Mouse (Mus musculus) liver, embryonic 14.5 days (tissue): ENCODE measurements around the gene Krtap1-3. TPM values are rescaled to one million over a fixed set of nuclear protein-coding genes. Genes with fewer than 3 reads are reported as not detected.

Experiments used
- ATAC-seq: fragments of 200-750 bp; cut with Nextera tagmentation; 2 replicates; pipeline ENCODE4 v1.8.0; 2017; ENCODE audit warnings: moderate number of reproducible peaks, mild to moderate bottlenecking, moderate library complexity; ENCODE audit not compliant: insufficient read depth
- DNase-seq, 3 experiments: peaks; one replicate each; pipeline ENCODE4 v3.0.0-alpha.2; 2012 to 2013; ENCODE audit warnings: low read depth in 3 of 3, low spot score in 3 of 3
- H3K27ac ChIP-seq: fragments of 300-500 bp; sonication (generic); 2 replicates; pipeline ENCODE4 v1.5.1; 2014; ENCODE audit warnings: moderate library complexity, mild to moderate bottlenecking, control low read depth, inconsistent platforms
- H3K27me3 ChIP-seq: fragments of 300-500 bp; sonication (generic); 2 replicates; pipeline ENCODE4 v1.6.1; 2014; ENCODE audit warnings: mild to moderate bottlenecking, low read length, moderate library complexity; ENCODE audit not compliant: control insufficient read depth, insufficient read depth
- H3K36me3 ChIP-seq: fragments of 300-500 bp; sonication (generic); replicated peaks from 2 replicates; pipeline ENCODE4 v1.6.1; 2014; ENCODE audit warnings: low read depth; ENCODE audit not compliant: control insufficient read depth, insufficient read depth
- H3K4me1 ChIP-seq, 2 experiments: fragments of 200-500 bp in 1 of 2; fragments of 300-500 bp in 1 of 2; sonication (generic) in 1 of 2; replicated peaks; 2 replicates each; pipeline ENCODE4 v1.6.1; 2012 to 2014; ENCODE audit warnings: antibody characterized with exemption in 1 of 2, inconsistent platforms in 1 of 2, low read length in 1 of 2; ENCODE audit not compliant: control insufficient read depth in 2 of 2, insufficient read depth in 2 of 2
- H3K4me2 ChIP-seq: fragments of 300-500 bp; sonication (generic); 2 replicates; pipeline ENCODE4 v1.6.1; 2014; ENCODE audit warnings: low read depth, mild to moderate bottlenecking, control low read depth, moderate library complexity
- H3K4me3 ChIP-seq, 2 experiments: fragments of 200-500 bp in 1 of 2; fragments of 300-500 bp in 1 of 2; sonication (generic) in 1 of 2; 2 replicates each; pipeline ENCODE4 v1.5.1; 2012 to 2014; ENCODE audit warnings: low read depth in 2 of 2, low read length in 2 of 2, mild to moderate bottlenecking in 2 of 2, control low read depth in 1 of 2, inconsistent platforms in 1 of 2, moderate library complexity in 1 of 2; ENCODE audit not compliant: insufficient read depth in 1 of 2
- H3K9ac ChIP-seq: fragments of 300-500 bp; sonication (generic); replicated peaks from 2 replicates; pipeline ENCODE4 v1.6.1; 2014; ENCODE audit warnings: mild to moderate bottlenecking, control low read depth, moderate library complexity
- H3K9me3 ChIP-seq: fragments of 300-500 bp; sonication (generic); 2 replicates; pipeline ENCODE4 v1.6.1; 2016; ENCODE audit warnings: low read length, mixed read lengths; ENCODE audit not compliant: control insufficient read depth
- CTCF ChIP-seq: IDR thresholded peaks from 2 replicates; pipeline ENCODE4 v1.5.1; 2016; ENCODE audit warnings: antibody characterized with exemption, low read depth, control low read depth
- EP300 ChIP-seq: IDR thresholded peaks from 2 replicates; pipeline ENCODE4 v1.6.1; 2016; ENCODE audit warnings: antibody characterized with exemption, low read depth
- WGBS: fragments of 180-500 bp; shearing (Covaris S2); extraction: QIAGEN DNeasy Blood & Tissue Kit; methylation state at CpG from one replicate; pipeline ENCODE4 v1.1.7; 2014; ENCODE audit not compliant: insufficient replicate concordance; 5-methylcytosine and 5-hydroxymethylcytosine counted together
- polyA plus RNA-seq, 2 experiments: library from polyadenylated mRNA; depleted of rRNA in 1 of 2; stranded (reverse) in 1 of 2; unstranded in 1 of 2; fragments of >200 nt; fragmentation: Nextera tagmentation in 1 of 2; extraction: Ambion mirVana in 1 of 2; gene quantifications; 2 replicates each; pipeline versions ENCODE4 v1.2.1 to v1.2.3; 2012 to 2014

Gene Krtap1-3
- polyA plus RNA-seq, 2 experiments, result not detected

GRCm38 (mm10) chr11:99581564-99581963 lies 9.6 kb downstream of the Krtap1-3 start:
- Histone ChIP-seq H3K9me3 (no peaks in the 10 kb centered on the region), H3K4me2 (no peak overlapping the region), H3K36me3 (no peaks in the 10 kb centered on the region), H3K4me1 (no peaks in the 10 kb centered on the region), H3K27me3 (no peaks in the 10 kb centered on the region), H3K9ac (no peak overlapping the region), H3K4me3 (no peak overlapping the region), H3K27ac (no peak overlapping the region)
- TF ChIP-seq CTCF (no peak), EP300 (no peak)
- ATAC-seq (no peak), DNase-seq (no peak)
- 64% methylated on average over 6 of the region's 6 CpGs for WGBS

- Histone ChIP-seq H3K27ac (no peak overlapping the region), H3K4me2 (no peak overlapping the region), H3K4me3 (no peak overlapping the region), H3K27me3 (no peaks in the 10 kb centered on the region), H3K4me1 (no peaks in the 10 kb centered on the region), H3K9ac (no peak overlapping the region), H3K36me3 (no peaks in the 10 kb centered on the region), H3K9me3 (no peaks in the 10 kb centered on the region)
- WGBS, result 74% methylated on average over 5 of the region's 5 CpGs
- no peak for ATAC-seq
- DNase-seq, result no peak
- no peak for TF ChIP-seq EP300
- no peak for TF ChIP-seq CTCF
Measured at GRCm38 (mm10) chr11:99581051-99581450, 10.1 kb downstream of the Krtap1-3 start.

GRCm38 (mm10) chr11:99580636-99581035 lies 10.5 kb downstream of the Krtap1-3 start, which contains the start of gene Krtap1-5:
Gene Krtap1-5, minus strand, starts transcription at chr11:99581016.
- Histone ChIP-seq H3K4me2 (no peak within 1 kb of the TSS), H3K36me3 (no peaks in the 10 kb centered on the region), H3K27me3 (no peaks in the 10 kb centered on the region), H3K4me3 (no peak within 1 kb of the TSS), H3K27ac (no peak within 1 kb of the TSS), H3K4me1 (no peaks in the 10 kb centered on the region), H3K9ac (no peak within 1 kb of the TSS), H3K9me3 (no peaks in the 10 kb centered on the region)
- no peak for ATAC-seq
- WGBS, result 65% methylated on average over 6 of the region's 6 CpGs
- DNase-seq, result no peak
- TF ChIP-seq CTCF (no peak), EP300 (no peak)

- peak in 2 of 3 experiments; percentile 3 to 7 for DNase-seq
- H3K36me3 ChIP-seq, result no peaks in the 10 kb centered on the region
- H3K9me3 ChIP-seq, result no peaks in the 10 kb centered on the region
- no peak overlapping the region for H3K4me3 ChIP-seq
- no peaks in the 10 kb centered on the region for H3K27me3 ChIP-seq
- no peak overlapping the region for H3K4me2 ChIP-seq
- no peak overlapping the region for H3K9ac ChIP-seq
- H3K27ac ChIP-seq, result no peak overlapping the region
- TF ChIP-seq EP300, result no peak
- peak; percentile 81 for TF ChIP-seq CTCF
- ATAC-seq, result no peak
- WGBS, result 3% methylated on average over 7 of the region's 7 CpGs
- no peaks in the 10 kb centered on the region for H3K4me1 ChIP-seq
Measured at GRCm38 (mm10) chr11:99574106-99574505, 17.0 kb downstream of the Krtap1-3 start.

DNA sequence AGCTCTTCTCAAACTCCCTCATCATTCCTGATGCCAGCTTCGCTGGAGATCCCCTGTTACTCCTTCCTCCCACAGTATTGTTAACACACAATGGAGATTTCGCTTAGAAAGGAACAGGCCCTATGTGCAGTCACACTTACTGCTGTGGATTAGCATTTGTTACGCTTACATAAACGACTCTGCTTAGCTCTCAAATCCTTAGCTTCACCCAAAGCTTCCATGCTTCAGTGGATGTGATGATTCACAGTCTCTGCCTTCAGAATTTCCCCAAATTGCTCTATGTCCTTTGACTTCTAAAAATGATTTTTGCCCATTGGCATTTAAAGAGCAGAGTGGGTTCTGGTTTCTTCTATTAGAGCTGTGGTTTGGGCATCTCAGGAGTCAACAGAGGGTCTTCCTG lies 18.0 kb downstream of the Krtap1-3 start:
- no peaks in the 10 kb centered on the region for H3K4me1 ChIP-seq
- no peak overlapping the region for H3K27ac ChIP-seq
- ATAC-seq (no peak), DNase-seq (no peak)
- H3K36me3 ChIP-seq, result no peaks in the 10 kb centered on the region
- TF ChIP-seq CTCF (no peak), EP300 (no peak)
- WGBS, result 39% methylated on average over 4 of the region's 4 CpGs
- H3K9me3 ChIP-seq, result no peaks in the 10 kb centered on the region
- no peak overlapping the region for H3K4me3 ChIP-seq
- no peak overlapping the region for H3K9ac ChIP-seq
- H3K4me2 ChIP-seq, result no peak overlapping the region
- H3K27me3 ChIP-seq, result no peaks in the 10 kb centered on the region
